Mouse (Mus musculus): ENCODE data around the gene Patz1. TPM values are rescaled to one million over a fixed set of nuclear protein-coding genes. Genes with fewer than 3 reads are reported as not detected.
A peak's percentile ranks its signal among the peaks of the same experiment; 100 is the strongest.

Gene Patz1
- total RNA-seq (2021) = 10 to 100 TPM; 31.8 to 31.9 TPM
- long read RNA-seq, experiment 1, transcript Patz1-203 (3 exons, 2,930 nt) = minor isoform, 5 of 20 reads
- long read RNA-seq, experiment 1, transcript Patz1-201 (4 exons, 3,118 nt) = major isoform, 9 of 20 reads
- long read RNA-seq, experiment 1, partial matches to known transcripts = 1 of 20 reads
- long read RNA-seq, experiment 1, other reads (novel, unspliced or antisense) = 2 of 20 reads
- long read RNA-seq, experiment 2, transcript Patz1-201 (4 exons, 3,118 nt) = major isoform, 5 of 14 reads
- long read RNA-seq, experiment 2, partial matches to known transcripts = 0 of 14 reads
- long read RNA-seq, experiment 2, other reads (novel, unspliced or antisense) = 3 of 14 reads

DNA sequence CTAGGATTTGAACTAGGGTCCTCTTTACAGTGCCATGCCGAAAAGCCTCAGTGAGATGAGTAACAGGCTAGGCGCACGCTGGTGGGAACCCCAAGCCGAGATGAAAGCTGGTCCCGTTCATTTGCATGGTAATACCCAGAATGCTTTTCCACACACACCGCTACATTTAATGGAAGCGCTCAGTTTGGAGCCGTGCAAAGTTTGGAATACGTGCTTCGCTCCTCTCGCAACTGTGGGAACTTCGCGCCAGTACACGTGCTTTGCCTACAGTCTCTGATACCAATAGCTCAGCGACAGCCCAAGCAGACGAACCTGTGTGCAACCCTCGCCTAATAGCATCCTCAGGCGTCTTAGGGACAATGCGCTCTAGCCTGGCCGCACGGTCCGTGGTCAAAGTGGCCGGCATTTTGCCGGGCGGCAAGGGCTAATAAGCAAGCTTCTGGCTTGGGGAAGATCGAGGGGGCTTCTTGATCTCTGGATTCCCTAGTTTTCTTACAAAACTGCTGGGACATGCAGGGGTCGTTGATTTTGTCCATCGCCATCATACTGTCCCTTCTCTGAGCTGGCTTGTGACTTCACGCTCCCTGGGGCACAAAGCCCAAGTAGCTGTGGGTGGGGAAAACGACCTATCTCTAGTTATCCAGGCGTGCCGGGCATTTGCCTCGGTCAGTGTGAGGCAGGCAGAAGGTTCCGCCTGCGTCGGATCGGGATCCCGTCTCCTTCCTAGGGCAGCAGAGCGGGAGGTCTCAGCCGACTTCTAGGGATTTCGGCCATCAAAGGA is at the start of gene Patz1:
Gene Patz1, plus strand, starts transcription at position 354 of the 781 bp plus-strand sequence.
- peak in 1 of 2 experiments; percentile 39 for DNase-seq (ENCODE audit: low spot score in 2 of 2)

DNA sequence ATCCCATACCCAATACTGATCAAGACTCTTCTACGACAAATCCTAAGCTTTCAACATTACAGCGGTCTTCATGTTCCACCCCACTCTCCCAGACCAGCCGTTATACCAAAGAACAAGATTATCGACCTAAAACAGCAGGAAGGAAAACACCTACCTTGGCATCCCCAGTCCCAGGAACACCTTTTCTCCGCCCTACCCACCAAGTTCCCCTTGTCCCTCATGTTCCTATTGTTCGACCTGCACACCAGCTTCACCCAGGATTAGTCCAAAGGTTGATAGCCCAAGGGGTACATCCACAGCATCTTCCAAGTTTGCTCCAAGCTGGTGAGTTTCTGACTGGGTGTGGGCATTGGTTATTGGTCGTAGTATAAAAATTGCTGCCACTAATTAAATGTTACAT is 46.3 kb upstream of the Patz1 start:
- DNase-seq (ENCODE audit: low spot score in 2 of 2) = no peak

DNA sequence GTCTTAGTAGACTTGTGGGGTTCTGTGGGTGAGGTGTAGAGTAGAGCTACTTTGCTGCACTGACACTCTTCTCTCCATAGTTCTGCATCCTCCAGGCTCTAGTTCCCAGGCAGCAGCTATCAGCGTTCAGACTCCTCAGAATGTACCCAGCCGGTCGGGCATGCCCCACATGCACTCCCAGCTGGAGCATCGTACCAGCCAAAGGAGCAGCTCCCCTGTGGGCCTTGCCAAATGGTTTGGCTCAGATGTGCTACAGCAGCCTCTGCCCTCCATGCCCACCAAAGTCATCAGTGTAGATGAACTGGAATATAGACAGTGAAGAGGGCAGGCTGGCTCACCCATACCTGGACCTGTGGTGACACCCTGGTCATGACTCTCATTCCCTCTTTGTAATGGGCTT is 44.9 kb upstream of the Patz1 start:
- DNase-seq (ENCODE audit: low spot score in 2 of 2) = no peak

DNA sequence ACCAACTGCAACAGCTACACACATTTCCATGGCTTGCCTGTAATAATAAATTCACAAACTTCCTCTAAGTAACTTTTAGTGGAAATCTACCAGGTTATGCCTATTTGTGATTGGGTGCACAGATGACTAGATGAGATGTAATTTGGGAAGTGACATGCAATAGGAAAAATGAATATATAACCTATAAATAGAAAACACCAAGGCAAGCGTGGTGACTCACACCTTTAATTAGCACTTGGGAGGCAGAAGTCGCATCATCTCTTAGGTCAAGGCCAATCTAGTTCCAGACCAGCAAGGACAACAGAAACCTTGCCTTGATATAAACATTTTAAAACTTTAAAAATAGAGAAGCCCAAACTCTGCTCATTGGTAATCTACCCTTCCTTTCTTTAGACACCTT is 41.3 kb upstream of the Patz1 start:
- no peak for DNase-seq (ENCODE audit: low spot score in 2 of 2)

DNA sequence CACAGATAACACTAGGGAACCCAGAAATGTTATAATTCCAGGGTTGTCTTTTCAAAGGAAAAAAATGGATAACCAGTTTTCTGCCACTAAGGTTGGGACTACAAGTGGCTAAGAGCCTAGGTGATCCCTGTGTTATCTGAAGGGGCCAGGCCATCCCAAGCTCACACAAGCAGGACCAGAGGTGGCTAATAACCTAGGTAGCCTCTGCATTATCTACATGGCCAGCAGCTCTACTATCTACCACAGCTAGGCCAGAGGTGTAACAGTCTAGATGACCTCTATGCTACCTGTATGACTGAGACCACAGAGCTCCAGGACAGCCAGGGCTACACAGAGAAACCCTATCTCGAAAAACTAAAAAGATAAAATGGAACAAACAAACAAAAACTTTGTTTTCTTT is 29.1 kb upstream of the Patz1 start:
- no peak for DNase-seq (ENCODE audit: low spot score in 2 of 2)

DNA sequence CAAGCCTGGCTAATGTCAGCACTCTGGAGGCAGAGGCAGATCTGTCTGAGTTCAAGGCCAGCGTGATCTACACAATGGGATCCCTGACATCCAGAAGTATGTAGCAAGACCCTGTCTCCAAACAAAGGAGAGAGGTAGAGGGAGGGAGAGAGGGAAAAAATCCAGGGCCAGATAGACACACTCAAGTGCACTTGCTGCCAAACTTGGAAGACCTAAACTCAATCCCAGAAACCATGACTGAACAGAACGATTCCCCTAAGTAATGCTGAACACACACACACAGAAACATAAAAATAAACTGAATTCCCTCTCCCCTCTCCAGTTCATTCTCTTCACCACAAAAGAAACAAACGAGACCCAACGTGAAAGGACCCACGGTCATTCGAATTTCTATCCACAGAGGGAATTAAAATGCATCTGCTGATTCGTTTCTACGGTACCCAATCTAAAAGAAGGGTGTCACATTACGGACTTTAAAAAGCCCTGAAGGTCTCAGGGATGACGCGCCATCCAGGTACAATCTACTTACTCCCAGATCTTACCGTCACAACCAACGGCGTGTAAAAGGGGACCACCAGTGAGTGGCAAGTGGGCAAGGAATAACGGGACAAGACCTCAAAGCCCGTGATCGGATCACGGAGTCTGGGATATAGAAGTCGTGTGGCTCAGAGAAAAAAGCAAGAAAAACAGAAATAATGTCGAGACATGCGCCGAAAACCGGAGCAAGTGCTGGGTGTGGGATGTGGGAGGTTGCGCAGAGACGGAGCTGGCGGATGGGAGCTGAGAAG is 23.2 kb upstream of the Patz1 start:
- DNase-seq (ENCODE audit: low spot score in 2 of 2) = no peak

DNA sequence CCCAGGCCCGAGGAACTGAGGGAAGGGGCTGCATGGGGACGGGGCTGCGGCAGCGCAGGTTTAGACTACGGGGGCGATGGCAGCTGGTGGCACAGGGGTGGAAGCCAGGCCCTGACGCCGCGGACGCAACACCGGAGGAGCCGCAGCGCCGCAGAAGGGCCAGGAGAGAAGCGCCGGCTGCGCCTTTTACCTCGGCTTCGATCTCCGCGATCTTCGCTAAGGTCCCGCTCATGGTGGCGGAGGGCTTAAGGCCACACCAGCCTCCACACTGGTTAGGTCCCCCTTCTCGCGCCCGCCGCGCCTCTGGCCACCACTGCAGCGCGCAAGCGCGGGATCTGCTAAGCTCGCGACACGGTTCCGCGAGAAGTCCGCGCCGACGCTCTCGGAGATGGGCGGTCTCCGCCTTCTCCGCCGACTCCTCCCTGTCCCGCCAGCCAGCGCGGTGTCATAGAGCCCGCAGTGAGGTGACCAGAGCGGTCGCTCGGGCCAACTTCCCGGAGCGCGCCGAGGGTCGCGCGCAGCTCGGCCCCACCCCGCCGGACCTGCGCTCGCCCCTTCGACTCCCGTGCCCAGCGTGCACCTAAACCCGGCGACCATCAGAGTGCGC is 22.5 kb upstream of the Patz1 start, which contains the start of gene Drg1:
Gene Drg1, minus strand, starts transcription at position 337 of the 607 bp plus-strand sequence.
- DNase-seq (ENCODE audit: low spot score in 2 of 2) = peak; percentile 89 to 97

DNA sequence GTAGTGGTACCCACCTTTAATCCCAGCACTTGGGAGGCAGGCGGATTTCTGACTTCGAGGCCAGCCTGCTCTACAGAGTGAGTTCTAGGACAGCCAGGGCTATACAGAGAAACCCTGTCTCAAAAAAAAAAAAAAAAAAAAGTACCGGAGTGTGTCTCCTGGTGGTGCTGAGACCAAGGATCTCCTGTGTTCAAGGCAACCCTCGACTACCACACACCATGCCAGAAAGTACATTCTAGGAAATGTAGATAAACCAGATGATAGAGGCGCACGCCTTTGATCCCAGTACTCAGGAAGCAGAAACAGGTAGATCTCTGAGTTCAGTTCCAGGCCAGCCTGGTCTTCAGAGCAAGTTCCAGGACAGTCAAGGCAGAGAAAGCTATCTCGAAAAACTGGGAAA is 21.5 kb upstream of the Patz1 start:
- no peak for DNase-seq (ENCODE audit: low spot score in 2 of 2)

DNA sequence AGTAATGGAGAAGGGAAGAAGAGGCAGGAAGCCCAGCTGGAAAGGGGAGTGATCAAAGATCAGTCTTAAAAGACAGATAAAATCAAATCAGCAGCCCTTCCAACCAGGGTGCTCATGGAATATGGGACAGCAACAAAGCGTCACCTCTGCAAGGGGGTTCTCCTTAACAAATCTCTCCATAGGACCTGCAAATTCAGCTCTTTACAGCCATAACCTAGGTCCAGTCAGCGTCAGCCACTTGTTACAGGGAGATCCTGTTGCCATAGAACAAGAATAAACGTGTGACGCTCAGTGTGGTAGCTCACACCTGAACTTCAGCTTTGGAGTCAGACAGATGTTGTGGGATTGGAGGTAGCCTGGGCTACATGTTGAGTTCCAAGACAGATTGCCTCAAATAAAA is 19.4 kb upstream of the Patz1 start:
- DNase-seq (ENCODE audit: low spot score in 2 of 2) = no peak

DNA sequence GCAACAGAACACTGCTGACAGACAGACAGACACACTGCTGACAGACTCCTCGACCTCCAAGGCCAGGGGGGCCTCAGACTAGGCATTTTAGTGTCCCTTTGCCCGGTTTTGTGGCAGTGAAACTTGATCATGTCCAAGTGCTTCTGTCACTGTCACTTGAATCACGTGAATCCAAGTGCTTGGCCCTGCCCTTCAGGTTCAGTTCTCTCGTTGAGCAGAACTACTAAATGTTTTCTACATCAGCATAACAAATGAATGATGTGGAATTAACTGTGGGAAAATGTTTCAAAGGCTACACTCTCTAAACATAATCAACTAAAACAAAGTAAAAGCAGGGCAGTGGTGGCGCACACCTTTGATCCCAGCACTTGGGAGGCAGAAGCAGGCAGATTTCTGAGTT is 10.3 kb upstream of the Patz1 start:
- no peak for DNase-seq (ENCODE audit: low spot score in 2 of 2)

DNA sequence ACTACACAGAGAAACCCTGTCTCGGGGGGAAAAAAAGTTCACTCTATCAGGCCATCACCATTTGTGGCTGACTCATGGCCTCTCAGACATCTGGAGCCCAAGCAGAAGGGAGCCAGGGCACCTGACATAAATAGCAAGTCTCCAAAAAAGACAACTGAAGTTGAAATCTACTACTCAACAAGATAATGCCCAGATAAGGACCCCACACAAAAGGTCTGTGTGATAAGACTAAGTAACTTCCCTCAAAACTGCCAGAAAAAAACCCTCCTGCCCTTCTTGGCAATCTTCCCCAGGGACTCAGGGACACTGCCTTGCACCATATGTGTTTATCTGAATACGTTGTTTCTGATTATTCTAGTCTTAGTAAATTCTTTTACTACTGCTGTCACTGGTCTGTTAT is 8.9 kb upstream of the Patz1 start:
- no peak for DNase-seq (ENCODE audit: low spot score in 2 of 2)

DNA sequence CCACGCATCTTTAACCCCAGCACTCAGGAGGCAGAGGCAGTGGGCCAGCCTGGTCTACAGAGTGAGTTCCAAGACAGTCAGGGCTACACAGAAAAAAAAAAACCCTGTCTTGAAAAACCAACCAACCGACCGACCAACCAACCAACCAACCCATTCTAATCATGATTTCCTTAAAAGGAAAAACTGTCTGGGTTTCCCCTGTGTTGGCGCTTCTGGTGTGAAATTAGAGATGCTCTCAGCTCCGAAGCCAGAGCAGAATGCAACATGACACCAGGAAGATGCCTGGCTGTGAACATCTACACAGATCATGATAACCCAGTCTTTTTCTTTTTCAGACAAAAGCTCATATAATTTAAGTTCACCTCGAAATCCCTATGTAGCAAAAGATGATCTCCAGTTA is 5.8 kb upstream of the Patz1 start:
- no peak for DNase-seq (ENCODE audit: low spot score in 2 of 2)

DNA sequence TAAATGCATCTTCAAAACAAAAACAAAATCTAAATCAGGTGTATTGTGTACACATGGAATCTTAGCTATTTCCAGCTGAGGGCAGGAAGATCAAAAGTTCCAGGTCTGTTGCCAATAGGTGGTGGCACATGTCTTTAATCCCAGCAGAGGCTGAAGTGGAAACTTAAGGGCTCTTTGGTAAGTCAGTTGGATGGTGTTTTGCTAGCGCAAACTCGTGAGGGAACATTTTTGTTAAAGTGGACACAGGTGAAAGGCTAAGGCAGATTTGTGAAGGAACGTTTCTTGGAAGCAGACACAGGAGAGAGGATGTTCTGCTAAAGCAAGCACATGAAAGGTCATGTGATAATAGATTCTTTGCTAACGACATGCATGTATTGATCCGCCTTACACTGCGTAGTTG is 5.0 kb upstream of the Patz1 start:
- no peak for DNase-seq (ENCODE audit: low spot score in 2 of 2)

DNA sequence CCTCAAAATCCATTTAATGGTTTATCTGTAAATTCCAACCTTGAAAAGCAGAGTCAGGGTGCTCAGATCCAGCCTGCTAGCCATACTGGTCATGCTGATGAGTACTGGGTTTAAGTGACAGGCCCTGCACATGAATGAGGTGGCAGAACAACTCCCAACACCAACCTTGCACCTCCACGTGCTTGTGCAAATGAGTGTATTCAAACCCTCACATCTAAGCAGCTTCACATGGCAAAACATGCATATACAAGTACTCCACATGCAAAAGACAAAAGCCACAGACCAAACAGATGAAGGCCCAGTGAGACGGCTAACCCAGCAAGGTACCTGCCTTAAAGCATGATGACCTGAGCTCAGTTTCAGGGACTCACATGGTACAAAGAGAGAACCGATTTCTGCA is 2.7 kb upstream of the Patz1 start:
- DNase-seq (ENCODE audit: low spot score in 2 of 2) = no peak

DNA sequence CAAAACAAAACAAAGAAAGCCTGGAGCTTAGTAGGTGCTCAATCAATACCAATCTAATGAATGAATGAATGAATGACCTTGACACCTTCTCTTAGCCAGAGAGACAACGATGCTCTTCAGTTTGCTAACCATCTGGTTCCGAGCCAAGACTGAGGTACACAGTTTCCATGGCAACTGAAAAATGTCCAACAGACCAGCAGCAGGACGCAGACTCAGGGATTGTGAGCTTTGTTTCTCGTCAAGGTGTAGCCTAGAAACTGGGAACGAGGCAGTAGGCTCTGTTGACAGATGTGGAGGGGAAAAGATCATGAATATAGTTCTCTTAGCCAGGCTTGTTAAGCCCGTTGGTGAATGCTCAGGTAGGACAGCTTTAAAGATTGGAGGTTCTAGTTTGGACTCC is 1.5 kb upstream of the Patz1 start:
- no peak for DNase-seq (ENCODE audit: low spot score in 2 of 2)

DNA sequence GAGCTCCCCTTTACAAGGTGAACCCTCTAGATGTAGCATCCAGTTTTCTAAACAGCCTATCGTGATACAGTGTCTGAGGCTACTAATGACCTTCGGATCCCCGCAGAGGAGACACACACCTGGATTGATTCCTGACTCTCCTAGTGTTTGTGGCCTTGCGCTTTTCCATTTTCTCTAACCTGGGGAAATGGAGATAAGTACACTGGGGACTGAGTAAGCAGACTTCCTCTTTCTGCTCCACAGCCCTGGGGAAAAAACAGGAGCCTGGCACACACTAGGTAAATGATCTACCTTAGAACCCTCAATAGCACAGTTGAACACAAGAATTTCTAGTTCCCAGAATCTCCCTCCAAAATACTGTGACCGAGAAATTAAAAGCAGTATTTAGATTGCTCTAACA is 753 bp upstream of the Patz1 start:
- no peak for DNase-seq (ENCODE audit: low spot score in 2 of 2)

DNA sequence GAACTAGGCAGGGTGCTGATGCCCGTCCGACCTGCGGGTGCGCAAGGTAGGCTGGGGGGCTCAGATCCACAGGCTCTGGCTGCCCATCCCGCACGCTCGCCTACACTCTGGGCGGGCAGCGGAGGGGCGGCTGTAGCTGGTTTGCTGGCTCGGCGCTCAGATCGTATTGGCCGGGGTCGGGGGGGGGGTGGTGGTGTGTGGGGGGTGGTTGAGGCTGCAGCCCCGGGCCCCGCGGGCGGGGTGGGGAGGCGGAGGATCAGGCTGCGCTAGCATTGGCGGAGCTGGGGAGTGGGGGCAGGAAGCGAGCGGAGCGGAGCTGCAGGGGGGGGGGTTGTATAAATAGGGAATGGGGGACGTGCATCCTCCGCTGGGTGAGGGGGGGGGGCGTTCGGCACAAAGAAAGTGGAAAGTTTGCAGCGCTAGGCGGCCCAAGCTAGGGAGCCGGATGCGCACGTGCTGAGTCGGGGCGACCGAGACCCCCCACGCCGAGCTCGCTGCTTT is 678 bp downstream of the Patz1 start:
- peak; percentile 68 to 82 for DNase-seq (ENCODE audit: low spot score in 2 of 2)

DNA sequence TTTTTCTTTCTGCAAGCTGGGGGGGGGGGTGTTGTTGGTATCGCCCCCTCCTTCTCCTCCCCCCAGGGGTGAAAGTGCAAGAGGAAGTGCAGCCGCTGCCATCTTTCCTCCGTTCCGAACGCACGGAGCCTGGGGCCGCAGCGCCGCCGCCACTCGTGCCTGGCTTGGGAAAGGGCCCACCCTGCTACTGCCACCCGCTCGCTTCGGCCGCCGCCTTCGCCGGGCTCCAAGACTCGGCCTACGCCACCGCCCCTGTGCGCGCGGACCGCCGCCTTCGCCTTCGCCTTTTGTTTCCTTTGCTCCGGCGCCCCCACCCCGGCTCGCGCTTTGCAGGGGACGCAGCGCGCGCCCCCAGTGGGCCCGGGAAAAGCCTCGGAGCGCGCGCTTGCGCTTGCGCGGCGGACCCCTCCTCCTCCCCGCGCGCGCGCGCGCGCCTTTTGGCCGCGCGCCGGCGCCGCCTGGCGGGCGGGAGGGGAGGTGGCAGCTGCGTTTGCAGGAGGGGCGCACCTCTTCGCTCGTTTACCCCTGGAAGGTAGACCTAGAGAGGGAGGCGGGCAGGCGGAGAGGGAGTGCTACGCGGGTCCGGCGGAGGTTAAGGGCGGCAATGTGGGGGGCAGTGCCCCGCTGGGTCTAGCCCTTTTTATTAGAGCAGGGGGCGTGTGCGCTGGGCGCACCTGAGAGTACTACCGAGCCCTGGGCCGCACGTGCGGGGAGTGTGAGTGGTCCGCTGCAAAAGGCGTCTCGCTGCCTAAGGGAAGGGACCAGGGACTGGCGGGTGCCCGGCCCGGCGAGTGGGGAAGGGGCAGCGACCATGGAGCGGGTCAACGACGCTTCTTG is 1.3 kb downstream of the Patz1 start:
- peak; percentile 70 to 85 for DNase-seq (ENCODE audit: low spot score in 2 of 2)

DNA sequence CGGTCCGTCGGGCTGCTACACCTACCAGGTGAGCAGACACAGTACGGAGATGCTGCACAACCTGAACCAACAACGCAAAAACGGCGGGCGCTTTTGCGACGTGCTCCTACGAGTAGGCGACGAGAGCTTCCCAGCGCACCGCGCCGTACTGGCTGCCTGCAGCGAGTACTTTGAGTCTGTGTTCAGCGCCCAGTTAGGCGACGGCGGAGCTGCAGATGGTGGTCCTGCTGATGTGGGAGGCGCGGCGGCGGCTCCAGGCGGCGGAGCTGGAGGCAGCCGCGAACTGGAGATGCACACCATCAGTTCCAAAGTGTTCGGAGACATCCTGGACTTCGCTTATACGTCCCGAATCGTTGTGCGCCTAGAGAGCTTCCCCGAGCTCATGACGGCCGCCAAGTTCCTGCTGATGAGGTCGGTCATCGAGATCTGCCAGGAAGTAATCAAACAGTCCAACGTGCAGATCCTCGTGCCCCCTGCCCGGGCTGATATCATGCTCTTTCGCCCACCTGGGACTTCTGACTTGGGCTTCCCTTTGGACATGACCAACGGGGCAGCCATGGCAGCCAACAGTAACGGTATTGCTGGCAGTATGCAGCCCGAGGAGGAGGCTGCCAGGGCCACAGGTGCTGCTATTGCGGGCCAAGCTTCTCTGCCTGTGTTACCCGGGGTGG is 2.1 kb downstream of the Patz1 start:
- DNase-seq (ENCODE audit: low spot score in 2 of 2) = peak in 1 of 2 experiments; percentile 59

Data from gastrocnemius, postnatal 4 days (tissue).